Mouse (Mus musculus): ENCODE measurements at regions not wholly inside any gene's neighbourhood (a gene's known extent, or its start where the extent isn't known, plus 50 kb on each side); places are given as distances from the start of the nearest gene placed in this dataset.

DNA sequence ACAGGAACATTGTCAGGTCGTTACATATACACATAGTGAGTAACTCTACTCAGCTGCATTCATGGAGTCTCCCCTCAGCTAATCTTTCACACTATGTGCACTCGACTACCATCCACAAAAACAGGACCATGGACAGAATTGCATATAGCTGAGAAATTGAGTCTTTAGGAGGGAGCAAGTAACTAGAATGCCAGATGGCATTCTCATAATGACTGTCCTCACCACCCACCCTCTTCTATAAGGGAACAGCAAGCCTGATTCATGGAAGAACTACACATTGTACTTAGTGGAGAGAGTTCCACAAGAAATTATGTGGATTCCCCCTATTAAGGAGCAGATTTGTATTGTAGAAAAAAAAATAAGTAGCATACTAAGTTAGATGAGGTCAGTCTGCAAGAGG is 1813.4 kb upstream of the Adam24 start:
- DNase-seq (ENCODE audit: low spot score) (no peak), ATAC-seq (ENCODE audit: insufficient read depth, low read depth) (no peak)
- no peak overlapping the region for H3K27ac ChIP-seq (ENCODE audit: low read depth)
- H3K27me3 ChIP-seq (ENCODE audit: control insufficient read depth, insufficient read depth, low read length) = no peaks in the 10 kb centered on the region
- H3K4me3 ChIP-seq (ENCODE audit: low read depth, low read length) = no peak overlapping the region
- H3K36me3 ChIP-seq (replicated peaks; ENCODE audit: control insufficient read depth, insufficient read depth, low read length) = no peaks in the 10 kb centered on the region
- no peak overlapping the region for H3K9ac ChIP-seq (replicated peaks; ENCODE audit: low read depth, low read length)
- H3K9me3 ChIP-seq (replicated peaks; ENCODE audit: control insufficient read depth, low read length) = no peaks in the 10 kb centered on the region
- no peaks in the 10 kb centered on the region for H3K4me1 ChIP-seq (ENCODE audit: control insufficient read depth, insufficient read depth)
- 50% methylated on average over 2 of the region's 2 CpGs for WGBS
- no peak overlapping the region for H3K4me2 ChIP-seq (ENCODE audit: low read depth, low read length)
- no peak for TF ChIP-seq CTCF (IDR thresholded peaks at IDR 0.05; ENCODE audit: low read depth)
- no peak for TF ChIP-seq EP300 (IDR thresholded peaks at IDR 0.05; ENCODE audit: low read depth)

DNA sequence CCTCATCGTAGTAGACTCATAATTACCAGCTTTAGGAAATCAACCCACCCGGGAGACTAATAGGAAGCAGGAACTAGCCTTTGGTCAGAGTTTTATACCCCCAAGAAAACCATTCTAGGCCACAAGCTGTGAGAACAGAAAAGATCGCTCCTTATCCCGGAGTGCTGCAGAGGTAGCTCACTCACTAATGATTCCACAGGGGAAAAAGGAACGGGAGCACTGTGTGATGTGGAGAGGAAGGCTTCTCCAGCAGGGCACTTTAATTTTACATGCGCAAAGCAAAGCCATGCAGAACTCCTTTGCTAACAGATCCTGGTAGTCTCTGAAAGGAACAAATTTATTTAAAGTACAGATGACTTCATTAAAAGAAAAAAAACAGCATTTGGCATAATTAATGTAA is 1807.5 kb upstream of the Adam24 start:
- no peak overlapping the region for H3K27ac ChIP-seq (ENCODE audit: low read depth)
- H3K9me3 ChIP-seq (replicated peaks; ENCODE audit: control insufficient read depth, low read length) = no peaks in the 10 kb centered on the region
- H3K4me2 ChIP-seq (ENCODE audit: low read depth, low read length) = no peak overlapping the region
- H3K9ac ChIP-seq (replicated peaks; ENCODE audit: low read depth, low read length) = no peak overlapping the region
- TF ChIP-seq CTCF (IDR thresholded peaks at IDR 0.05; ENCODE audit: low read depth) (no peak), EP300 (IDR thresholded peaks at IDR 0.05; ENCODE audit: low read depth) (no peak)
- no peaks in the 10 kb centered on the region for H3K4me1 ChIP-seq (ENCODE audit: control insufficient read depth, insufficient read depth)
- 68% methylated on average over 6 of the region's 6 CpGs for WGBS
- no peak overlapping the region for H3K4me3 ChIP-seq (ENCODE audit: low read depth, low read length)
- ATAC-seq (ENCODE audit: insufficient read depth, low read depth) (no peak), DNase-seq (ENCODE audit: low spot score) (no peak)
- no peaks in the 10 kb centered on the region for H3K27me3 ChIP-seq (ENCODE audit: control insufficient read depth, insufficient read depth, low read length)
- H3K36me3 ChIP-seq (replicated peaks; ENCODE audit: control insufficient read depth, insufficient read depth, low read length) = no peaks in the 10 kb centered on the region

All from heart, postnatal 0 days (tissue).